Mouse (Mus musculus): ENCODE data around the gene Dennd1c. TPM values are rescaled to one million over a fixed set of nuclear protein-coding genes. Genes with fewer than 3 reads are reported as not detected.
"Not testable (repeated sequence)": the region's sequence is repeated elsewhere in the genome, so short reads cannot be mapped to it uniquely, and the experiment has no call there.

Dennd1c gene
- polyA plus RNA-seq, 1 experiment from 2014 or later, result 4.0 TPM

DNA sequence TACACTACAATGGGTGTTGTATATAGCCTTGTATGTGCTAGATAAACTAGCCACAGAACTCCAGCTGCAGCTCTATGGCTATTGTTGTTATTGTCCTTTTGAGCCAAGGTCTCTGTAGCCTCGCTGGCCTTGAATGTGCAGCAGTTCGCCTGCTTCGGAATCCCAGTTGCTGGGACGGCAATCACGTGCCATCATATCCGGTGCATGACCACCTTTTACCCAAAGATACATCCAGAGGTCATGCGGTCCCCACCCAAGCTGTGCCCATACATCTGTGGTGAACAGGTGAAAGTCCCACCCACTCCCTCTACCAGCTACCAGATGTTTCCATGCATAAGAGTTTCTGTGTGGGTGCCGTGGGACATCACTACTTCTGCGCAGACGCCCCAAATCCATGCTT is 17.2 kb downstream of the Dennd1c start:
- Histone ChIP-seq H3K27ac (ENCODE audit: low read length) (no peak overlapping the region), H3K36me3 (ENCODE audit: control insufficient read depth, insufficient read depth) (no peaks in the 10 kb centered on the region), H3K9me3 (replicated peaks; ENCODE audit: control insufficient read depth, low read length) (no peaks in the 10 kb centered on the region), H3K9ac (ENCODE audit: low read depth, low read length) (no peak overlapping the region), H3K27me3 (ENCODE audit: control insufficient read depth, insufficient read depth, low read depth, low read length) (peaks cover 45% of the 10 kb centered on the region), H3K4me3 (ENCODE audit: low read depth, low read length) (no peak overlapping the region), H3K4me2 (ENCODE audit: low read depth, low read length) (peak overlapping the region; percentile 90), H3K4me1 (ENCODE audit: control insufficient read depth, low read depth, low read length) (peaks cover 19% of the 10 kb centered on the region)
- WGBS (ENCODE audit: insufficient replicate concordance), result 43% methylated on average over 10 of the region's 10 CpGs
- no peak for ATAC-seq (ENCODE audit: low read depth)

GRCm38 (mm10) chr17:57060231-57060801 is 18.0 kb downstream of the Dennd1c start:
- peak; percentile 81 for ATAC-seq (ENCODE audit: low read depth)
- Histone ChIP-seq H3K9ac (ENCODE audit: low read depth, low read length) (peak overlapping the region; percentile 63), H3K27me3 (ENCODE audit: control insufficient read depth, insufficient read depth, low read depth, low read length) (peaks cover 45% of the 10 kb centered on the region), H3K4me3 (ENCODE audit: low read depth, low read length) (peak overlapping the region; percentile 65), H3K4me1 (ENCODE audit: control insufficient read depth, low read depth, low read length) (peaks cover 19% of the 10 kb centered on the region), H3K9me3 (replicated peaks; ENCODE audit: control insufficient read depth, low read length) (no peaks in the 10 kb centered on the region), H3K36me3 (ENCODE audit: control insufficient read depth, insufficient read depth) (no peaks in the 10 kb centered on the region), H3K27ac (ENCODE audit: low read length) (peak overlapping the region; percentile 75), H3K4me2 (ENCODE audit: low read depth, low read length) (peak overlapping the region; percentile 90)
- under 1% methylated on average over 44 of the region's 44 CpGs for WGBS (ENCODE audit: insufficient replicate concordance)

- no peaks in the 10 kb centered on the region for H3K36me3 ChIP-seq (ENCODE audit: control insufficient read depth, insufficient read depth)
- peak within 1 kb of the TSS; percentile 65 for H3K4me3 ChIP-seq (ENCODE audit: low read depth, low read length)
- under 1% methylated on average over 39 of the region's 45 CpGs for WGBS (ENCODE audit: insufficient replicate concordance)
- H3K9ac ChIP-seq (ENCODE audit: low read depth, low read length), result peak within 1 kb of the TSS; percentile 63
- H3K27ac ChIP-seq (ENCODE audit: low read length), result peak within 1 kb of the TSS; percentile 75
- H3K9me3 ChIP-seq (replicated peaks; ENCODE audit: control insufficient read depth, low read length), result no peaks in the 10 kb centered on the region
- peak within 1 kb of the TSS; percentile 90 for H3K4me2 ChIP-seq (ENCODE audit: low read depth, low read length)
- peaks cover 45% of the 10 kb centered on the region for H3K27me3 ChIP-seq (ENCODE audit: control insufficient read depth, insufficient read depth, low read depth, low read length)
- peak; percentile 33 for ATAC-seq (ENCODE audit: low read depth)
- peaks cover 19% of the 10 kb centered on the region for H3K4me1 ChIP-seq (ENCODE audit: control insufficient read depth, low read depth, low read length)
These were observed 18.8 kb downstream of the Dennd1c start, which contains the start of gene Slc25a23 for GRCm38 (mm10) chr17:57059486-57059977. Gene Slc25a23 (minus strand): TSS chr17:57059863.

DNA sequence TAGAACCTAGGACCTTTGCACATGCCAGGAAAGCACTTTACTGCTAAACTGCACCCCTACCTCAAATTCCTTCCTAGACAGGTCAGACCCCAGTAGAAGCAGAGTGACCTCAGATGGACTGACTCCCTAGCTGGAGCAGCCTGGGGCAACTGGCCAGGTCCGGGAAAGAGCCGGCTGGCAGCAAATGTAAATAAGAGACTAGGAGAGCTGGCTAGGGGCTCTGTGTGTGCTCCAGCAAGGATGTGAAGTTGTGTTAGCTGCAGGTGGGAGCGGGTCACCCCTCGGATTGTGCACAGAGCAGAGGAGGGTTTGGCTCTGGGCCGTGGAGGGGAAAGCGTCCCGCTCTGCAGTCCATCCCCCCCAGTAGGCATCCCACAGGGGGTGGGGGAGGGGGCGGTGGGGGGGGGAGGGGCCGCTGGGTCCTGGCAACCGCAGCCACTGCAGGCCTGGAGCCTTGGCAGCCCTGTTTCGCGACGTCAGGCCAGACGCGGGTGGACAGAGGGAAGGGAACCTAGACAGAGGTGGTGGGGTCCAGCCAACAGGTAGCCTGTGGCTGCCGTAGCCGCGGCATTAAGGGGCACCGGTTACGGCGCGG is 19.3 kb downstream of the Dennd1c start, which contains the start of gene Crb3:
Gene Crb3, plus strand, starts transcription at position 215 of the 595 bp plus-strand sequence.
- no peak for ATAC-seq (ENCODE audit: low read depth)
- Histone ChIP-seq H3K9me3 (replicated peaks; ENCODE audit: control insufficient read depth, low read length) (no peaks in the 10 kb centered on the region), H3K27me3 (ENCODE audit: control insufficient read depth, insufficient read depth, low read depth, low read length) (peaks cover 45% of the 10 kb centered on the region), H3K27ac (ENCODE audit: low read length) (peak within 1 kb of the TSS; percentile 75), H3K36me3 (ENCODE audit: control insufficient read depth, insufficient read depth) (no peaks in the 10 kb centered on the region), H3K4me3 (ENCODE audit: low read depth, low read length) (peak within 1 kb of the TSS; percentile 65), H3K4me2 (ENCODE audit: low read depth, low read length) (peak within 1 kb of the TSS; percentile 90), H3K9ac (ENCODE audit: low read depth, low read length) (peak within 1 kb of the TSS; percentile 63), H3K4me1 (ENCODE audit: control insufficient read depth, low read depth, low read length) (peaks cover 19% of the 10 kb centered on the region)
- 4% methylated on average over 21 of the region's 22 CpGs for WGBS (ENCODE audit: insufficient replicate concordance)

- peaks cover 12% of the 10 kb centered on the region for H3K4me1 ChIP-seq (ENCODE audit: control insufficient read depth, low read depth, low read length)
- peak; percentile 34 for ATAC-seq (ENCODE audit: low read depth)
- peaks cover 21% of the 10 kb centered on the region for H3K27me3 ChIP-seq (ENCODE audit: control insufficient read depth, insufficient read depth, low read depth, low read length)
- 48% methylated on average over 3 of the region's 3 CpGs for WGBS (ENCODE audit: insufficient replicate concordance)
- peak overlapping the region; percentile 21; the same call in 1 of the 2 replicates for H3K27ac ChIP-seq (ENCODE audit: low read length)
- H3K9ac ChIP-seq (ENCODE audit: low read depth, low read length), result no peak overlapping the region
- no peak overlapping the region for H3K4me3 ChIP-seq (ENCODE audit: low read depth, low read length)
- H3K4me2 ChIP-seq (ENCODE audit: low read depth, low read length), result no peak overlapping the region
- H3K9me3 ChIP-seq (replicated peaks; ENCODE audit: control insufficient read depth, low read length), result no peaks in the 10 kb centered on the region
- H3K36me3 ChIP-seq (ENCODE audit: control insufficient read depth, insufficient read depth), result peaks cover 8% of the 10 kb centered on the region
These were observed 22.1 kb downstream of the Dennd1c start for GRCm38 (mm10) chr17:57056246-57056645.

- not testable (repeated sequence) for H3K36me3 ChIP-seq (ENCODE audit: control insufficient read depth, insufficient read depth); H3K27me3 ChIP-seq (ENCODE audit: control insufficient read depth, insufficient read depth, low read depth, low read length); ATAC-seq (ENCODE audit: low read depth); H3K9ac ChIP-seq (ENCODE audit: low read depth, low read length); H3K4me2 ChIP-seq (ENCODE audit: low read depth, low read length); H3K9me3 ChIP-seq (replicated peaks; ENCODE audit: control insufficient read depth, low read length); H3K27ac ChIP-seq (ENCODE audit: low read length); H3K4me1 ChIP-seq (ENCODE audit: control insufficient read depth, low read depth, low read length); H3K4me3 ChIP-seq (ENCODE audit: low read depth, low read length)
- 54% methylated on average over 4 of the region's 4 CpGs for WGBS (ENCODE audit: insufficient replicate concordance)
These were observed 26.6 kb downstream of the Dennd1c start for GRCm38 (mm10) chr17:57051679-57052078.

- no peaks in the 10 kb centered on the region for H3K27me3 ChIP-seq (ENCODE audit: control insufficient read depth, insufficient read depth, low read depth, low read length)
- H3K27ac ChIP-seq (ENCODE audit: low read length), result no peak overlapping the region
- H3K4me2 ChIP-seq (ENCODE audit: low read depth, low read length), result no peak overlapping the region
- H3K4me3 ChIP-seq (ENCODE audit: low read depth, low read length), result no peak overlapping the region
- no peaks in the 10 kb centered on the region for H3K4me1 ChIP-seq (ENCODE audit: control insufficient read depth, low read depth, low read length)
- no peaks in the 10 kb centered on the region for H3K9me3 ChIP-seq (replicated peaks; ENCODE audit: control insufficient read depth, low read length)
- 52% methylated on average over 3 of the region's 3 CpGs for WGBS (ENCODE audit: insufficient replicate concordance)
- peaks cover 8% of the 10 kb centered on the region for H3K36me3 ChIP-seq (ENCODE audit: control insufficient read depth, insufficient read depth)
- no peak for ATAC-seq (ENCODE audit: low read depth)
- H3K9ac ChIP-seq (ENCODE audit: low read depth, low read length), result no peak overlapping the region
These were observed 29.5 kb downstream of the Dennd1c start for GRCm38 (mm10) chr17:57048816-57049215.

- ATAC-seq (ENCODE audit: low read depth), result no peak
- H3K27ac ChIP-seq (ENCODE audit: low read length), result no peak overlapping the region
- H3K4me2 ChIP-seq (ENCODE audit: low read depth, low read length), result no peak overlapping the region
- 44% methylated on average over 5 of the region's 5 CpGs for WGBS (ENCODE audit: insufficient replicate concordance)
- H3K36me3 ChIP-seq (ENCODE audit: control insufficient read depth, insufficient read depth), result peaks cover 3% of the 10 kb centered on the region
- H3K4me3 ChIP-seq (ENCODE audit: low read depth, low read length), result no peak overlapping the region
- H3K27me3 ChIP-seq (ENCODE audit: control insufficient read depth, insufficient read depth, low read depth, low read length), result no peaks in the 10 kb centered on the region
- no peak overlapping the region for H3K9ac ChIP-seq (ENCODE audit: low read depth, low read length)
- H3K4me1 ChIP-seq (ENCODE audit: control insufficient read depth, low read depth, low read length), result no peaks in the 10 kb centered on the region
- no peaks in the 10 kb centered on the region for H3K9me3 ChIP-seq (replicated peaks; ENCODE audit: control insufficient read depth, low read length)
These were observed 30.9 kb downstream of the Dennd1c start for GRCm38 (mm10) chr17:57047406-57047805.

GRCm38 (mm10) chr17:57041554-57041953 is 36.8 kb downstream of the Dennd1c start, which contains the start of gene Slc25a41:
Gene Slc25a41 (minus strand): TSS chr17:57041654.
- H3K27ac ChIP-seq (ENCODE audit: low read length), result no peak within 1 kb of the TSS
- H3K4me3 ChIP-seq (ENCODE audit: low read depth, low read length), result no peak within 1 kb of the TSS
- 54% methylated on average over 8 of the region's 8 CpGs for WGBS (ENCODE audit: insufficient replicate concordance)
- H3K36me3 ChIP-seq (ENCODE audit: control insufficient read depth, insufficient read depth), result no peaks in the 10 kb centered on the region
- no peaks in the 10 kb centered on the region for H3K9me3 ChIP-seq (replicated peaks; ENCODE audit: control insufficient read depth, low read length)
- H3K4me2 ChIP-seq (ENCODE audit: low read depth, low read length), result no peak within 1 kb of the TSS
- H3K9ac ChIP-seq (ENCODE audit: low read depth, low read length), result no peak within 1 kb of the TSS
- H3K4me1 ChIP-seq (ENCODE audit: control insufficient read depth, low read depth, low read length), result no peaks in the 10 kb centered on the region
- no peak for ATAC-seq (ENCODE audit: low read depth)
- peaks cover 6% of the 10 kb centered on the region; the same call in 1 of the 2 replicates for H3K27me3 ChIP-seq (ENCODE audit: control insufficient read depth, insufficient read depth, low read depth, low read length)

Data from liver, embryonic 16.5 days (tissue).